Mouse (Mus musculus) embryonic facial prominence, embryonic 10.5 days (tissue): ENCODE measurements at regions not wholly inside any gene's neighbourhood (a gene's known extent, or its start where the extent isn't known, plus 50 kb on each side); places are given as distances from the start of the nearest gene placed in this dataset.

Source experiments
- DNase-seq: peaks from one replicate; pipeline ENCODE4 v3.0.0-alpha.2; 2017; ENCODE audit warnings: low spot score
- H3K27ac ChIP-seq: fragments of 300-500 bp; sonication (generic); replicated peaks from 2 replicates; pipeline ENCODE4 v1.5.1; 2016; ENCODE audit warnings: mild to moderate bottlenecking
- H3K27me3 ChIP-seq: fragments of 300-500 bp; sonication (generic); replicated peaks from 2 replicates; pipeline ENCODE4 v1.6.1; 2016; ENCODE audit warnings: low read depth, mild to moderate bottlenecking; ENCODE audit not compliant: poor library complexity, severe bottlenecking
- H3K36me3 ChIP-seq: fragments of 300-500 bp; sonication (generic); replicated peaks from 2 replicates; pipeline ENCODE4 v1.6.1; 2016; ENCODE audit warnings: mild to moderate bottlenecking, moderate library complexity
- H3K4me1 ChIP-seq: fragments of 300-500 bp; sonication (generic); 2 replicates; pipeline ENCODE4 v1.6.1; 2016
- H3K4me3 ChIP-seq: fragments of 300-500 bp; sonication (generic); 2 replicates; pipeline ENCODE4 v1.5.1; 2016; ENCODE audit warnings: mild to moderate bottlenecking, moderate library complexity
- H3K9me3 ChIP-seq: fragments of 300-500 bp; sonication (generic); 2 replicates; pipeline ENCODE4 v1.6.1; 2016; ENCODE audit warnings: mild to moderate bottlenecking
- WGBS: fragments of 180-500 bp; shearing (Covaris S2); methylation state at CpG from one replicate; pipeline ENCODE4 v1.1.7; 2016; 5-methylcytosine and 5-hydroxymethylcytosine counted together

- H3K4me1 ChIP-seq = peaks cover 49% of the 10 kb centered on the region
- no peak overlapping the region for H3K27ac ChIP-seq
- H3K27me3 ChIP-seq = peaks cover 34% of the 10 kb centered on the region
- 59% methylated on average over 9 of the region's 9 CpGs for WGBS
- no peak overlapping the region for H3K4me3 ChIP-seq
- no peaks in the 10 kb centered on the region; the same call in 1 of the 2 replicates for H3K36me3 ChIP-seq
- no peak for DNase-seq
- H3K9me3 ChIP-seq = peaks cover 9% of the 10 kb centered on the region; the same call in 1 of the 2 replicates
Observed at GRCm38 (mm10) chr13:44580767-44581166, 148.5 kb upstream of the Jarid2 start.

GRCm38 (mm10) chr13:44581947-44582766 lies 147.1 kb upstream of the Jarid2 start:
- H3K4me1 ChIP-seq = peaks cover 49% of the 10 kb centered on the region
- peak overlapping the region; percentile 1 for H3K27ac ChIP-seq
- peaks cover 9% of the 10 kb centered on the region; the same call in 1 of the 2 replicates for H3K9me3 ChIP-seq
- no peaks in the 10 kb centered on the region; the same call in 1 of the 2 replicates for H3K36me3 ChIP-seq
- WGBS = 15% methylated on average over 23 of the region's 23 CpGs
- DNase-seq = peak; percentile 30
- H3K4me3 ChIP-seq = peak overlapping the region; percentile 40
- H3K27me3 ChIP-seq = peaks cover 38% of the 10 kb centered on the region

DNA sequence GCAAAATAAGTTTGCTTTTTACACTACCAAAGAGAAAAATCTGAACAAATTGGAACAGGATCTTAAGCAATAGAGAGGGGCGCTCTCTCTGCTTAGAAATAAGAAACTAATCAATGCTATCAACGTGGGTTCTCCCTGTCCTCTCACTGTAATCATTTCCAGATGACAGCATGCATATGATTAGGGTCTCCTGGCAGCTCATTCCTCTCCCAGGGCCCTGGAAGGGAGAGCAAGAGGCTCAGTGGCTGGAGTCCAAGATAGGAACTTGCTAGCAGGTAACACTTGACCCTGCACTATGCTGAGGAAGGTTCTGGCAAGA lies 146.5 kb upstream of the Jarid2 start:
- DNase-seq = peak; percentile 47
- Histone ChIP-seq H3K27ac (peak overlapping the region; percentile 1; the same call in 1 of the 2 replicates), H3K4me3 (peak overlapping the region; percentile 40), H3K36me3 (no peaks in the 10 kb centered on the region; the same call in 1 of the 2 replicates), H3K9me3 (peaks cover 9% of the 10 kb centered on the region; the same call in 1 of the 2 replicates), H3K27me3 (peaks cover 38% of the 10 kb centered on the region), H3K4me1 (peaks cover 50% of the 10 kb centered on the region)
- WGBS = 5% methylated on average over 2 of the region's 2 CpGs

- H3K27ac ChIP-seq = peak overlapping the region; percentile 30; the same call in 1 of the 2 replicates
- WGBS = 61% methylated on average over 5 of the region's 5 CpGs
Observed at GRCm38 (mm10) chr13:44583614-44584013, 145.7 kb upstream of the Jarid2 start.

GRCm38 (mm10) chr13:44584151-44584550 lies 145.1 kb upstream of the Jarid2 start:
- H3K27ac ChIP-seq = peak overlapping the region; percentile 30; the same call in 1 of the 2 replicates
- no peaks in the 10 kb centered on the region; the same call in 1 of the 2 replicates for H3K36me3 ChIP-seq
- H3K27me3 ChIP-seq = peaks cover 38% of the 10 kb centered on the region
- peaks cover 2% of the 10 kb centered on the region; the same call in 1 of the 2 replicates for H3K9me3 ChIP-seq
- no peak overlapping the region for H3K4me3 ChIP-seq
- 30% methylated on average over 8 of the region's 8 CpGs for WGBS
- no peak for DNase-seq
- H3K4me1 ChIP-seq = peaks cover 51% of the 10 kb centered on the region

More at GRCm38 (mm10) chr13:44583614-44584013, 145.7 kb upstream of the Jarid2 start:
- Histone ChIP-seq H3K9me3 (peaks cover 7% of the 10 kb centered on the region; the same call in 1 of the 2 replicates), H3K27me3 (peaks cover 38% of the 10 kb centered on the region), H3K4me1 (peaks cover 51% of the 10 kb centered on the region), H3K36me3 (no peaks in the 10 kb centered on the region; the same call in 1 of the 2 replicates), H3K4me3 (no peak overlapping the region)
- no peak for DNase-seq

- Histone ChIP-seq H3K9me3 (no peaks in the 10 kb centered on the region), H3K27me3 (peaks cover 38% of the 10 kb centered on the region), H3K27ac (peak overlapping the region; percentile 30; the same call in 1 of the 2 replicates), H3K4me3 (no peak overlapping the region), H3K4me1 (peaks cover 51% of the 10 kb centered on the region), H3K36me3 (no peaks in the 10 kb centered on the region)
- no peak for DNase-seq
- WGBS = 38% methylated on average over 4 of the region's 4 CpGs
Observed at GRCm38 (mm10) chr13:44584551-44584950, 144.7 kb upstream of the Jarid2 start.

DNA sequence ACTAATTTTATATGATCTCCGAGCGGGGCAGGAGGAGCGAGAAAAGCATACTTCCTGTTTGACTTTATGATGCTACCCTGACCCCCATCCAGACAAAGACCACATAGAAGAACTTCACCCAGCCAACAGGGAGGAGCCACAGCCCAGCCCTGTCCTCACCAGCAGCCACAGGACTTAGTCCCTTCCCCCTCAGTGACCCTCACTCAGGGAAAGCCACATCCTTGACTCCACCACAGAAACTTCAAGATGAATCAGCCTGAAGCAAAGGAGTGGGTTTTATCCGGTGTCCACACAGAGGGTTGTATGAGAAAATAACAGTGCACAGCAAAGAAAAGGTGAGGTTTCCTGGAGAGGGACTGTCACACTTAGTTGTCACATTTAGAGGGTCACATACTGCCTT lies 141.4 kb upstream of the Jarid2 start:
- Histone ChIP-seq H3K4me3 (no peak overlapping the region), H3K36me3 (no peaks in the 10 kb centered on the region), H3K27ac (no peak overlapping the region), H3K27me3 (peaks cover 25% of the 10 kb centered on the region), H3K4me1 (peaks cover 25% of the 10 kb centered on the region), H3K9me3 (no peaks in the 10 kb centered on the region)
- whole genome bisulfite sequencing = 54% methylated on average over 4 of the region's 4 CpGs
- no peak for DNase-seq

DNA sequence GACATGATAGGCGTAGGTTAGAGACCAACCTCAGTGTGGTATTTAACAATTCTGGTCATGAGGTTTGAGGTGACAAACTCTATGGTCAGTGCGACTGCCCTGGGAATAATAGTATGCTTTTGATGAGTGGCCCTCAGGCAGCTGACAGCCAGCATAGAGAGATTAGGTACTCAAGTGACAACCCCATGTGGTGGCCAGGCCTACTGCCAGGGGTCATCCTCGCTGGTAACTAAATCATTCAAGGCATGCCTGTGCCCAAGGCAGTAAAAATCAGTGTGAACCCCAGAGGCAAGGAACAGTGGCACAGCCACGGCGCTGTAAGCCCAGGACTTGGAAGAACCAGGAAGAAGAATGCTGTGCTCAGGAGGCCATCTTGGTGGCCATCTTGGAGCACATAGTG lies 134.6 kb upstream of the Jarid2 start:
- no peaks in the 10 kb centered on the region for H3K36me3 ChIP-seq
- no peaks in the 10 kb centered on the region for H3K27me3 ChIP-seq
- DNase-seq = no peak
- H3K4me3 ChIP-seq = no peak overlapping the region
- 85% methylated on average over 5 of the region's 5 CpGs for WGBS
- no peaks in the 10 kb centered on the region; the same call in 1 of the 2 replicates for H3K9me3 ChIP-seq
- no peak overlapping the region for H3K27ac ChIP-seq
- H3K4me1 ChIP-seq = no peaks in the 10 kb centered on the region

DNA sequence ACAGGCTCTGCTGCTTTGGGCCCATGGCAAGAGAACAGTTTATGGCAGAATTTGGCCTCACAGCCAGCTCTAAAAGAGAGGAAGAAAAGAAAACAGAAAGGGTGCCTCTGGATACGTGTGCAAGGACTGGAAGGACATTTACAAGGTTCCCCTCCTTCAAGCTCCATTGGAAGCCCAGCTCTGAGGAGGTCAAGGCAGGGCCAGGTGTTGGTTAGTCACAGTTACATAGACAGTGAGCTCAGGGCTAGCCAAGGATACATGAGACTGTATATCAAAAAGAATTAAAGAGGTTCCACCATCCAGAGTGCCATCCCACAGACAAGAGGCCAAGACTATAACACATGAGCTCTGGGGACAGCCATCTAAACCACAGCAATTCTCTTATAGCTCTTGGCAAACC lies 131.6 kb upstream of the Jarid2 start:
- no peaks in the 10 kb centered on the region for H3K36me3 ChIP-seq
- no peak overlapping the region for H3K4me3 ChIP-seq
- 67% methylated on average over 1 of the region's 1 CpGs for WGBS
- no peak overlapping the region for H3K27ac ChIP-seq
- peaks cover 11% of the 10 kb centered on the region for H3K4me1 ChIP-seq
- DNase-seq = no peak
- peaks cover 23% of the 10 kb centered on the region for H3K27me3 ChIP-seq
- H3K9me3 ChIP-seq = no peaks in the 10 kb centered on the region; the same call in 1 of the 2 replicates

DNA sequence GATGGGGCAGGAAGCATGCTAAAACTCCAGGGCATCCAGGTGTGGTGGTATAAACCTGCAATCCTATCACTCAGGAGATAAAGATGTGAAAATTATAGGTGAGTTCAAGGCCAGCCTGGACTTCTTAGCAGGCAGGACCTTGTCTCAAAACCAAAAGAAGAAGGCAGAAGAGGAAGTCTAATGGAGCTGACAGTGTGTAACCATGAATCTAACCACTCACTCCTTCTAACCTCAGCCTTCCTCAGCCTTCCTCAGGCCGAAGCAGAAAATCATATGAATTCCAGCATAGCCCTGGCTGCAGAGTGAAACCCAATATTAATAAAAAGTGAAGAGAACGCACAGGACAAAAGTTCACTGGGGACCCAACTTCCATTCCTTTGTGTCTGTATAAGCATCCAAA lies 128.2 kb upstream of the Jarid2 start:
- Histone ChIP-seq H3K27ac (no peak overlapping the region), H3K4me1 (peaks cover 14% of the 10 kb centered on the region), H3K27me3 (peaks cover 32% of the 10 kb centered on the region), H3K9me3 (no peaks in the 10 kb centered on the region), H3K4me3 (no peak overlapping the region), H3K36me3 (no peaks in the 10 kb centered on the region)
- no peak for DNase-seq
- 83% methylated on average over 2 of the region's 2 CpGs for WGBS

- H3K9me3 ChIP-seq = no peaks in the 10 kb centered on the region
- WGBS = 29% methylated on average over 6 of the region's 6 CpGs
- no peaks in the 10 kb centered on the region for H3K36me3 ChIP-seq
- no peak for DNase-seq
- peaks cover 32% of the 10 kb centered on the region for H3K27me3 ChIP-seq
- no peak overlapping the region for H3K4me3 ChIP-seq
- no peak overlapping the region for H3K27ac ChIP-seq
- peaks cover 14% of the 10 kb centered on the region for H3K4me1 ChIP-seq
Observed at GRCm38 (mm10) chr13:44602658-44603057, 126.6 kb upstream of the Jarid2 start.

DNA sequence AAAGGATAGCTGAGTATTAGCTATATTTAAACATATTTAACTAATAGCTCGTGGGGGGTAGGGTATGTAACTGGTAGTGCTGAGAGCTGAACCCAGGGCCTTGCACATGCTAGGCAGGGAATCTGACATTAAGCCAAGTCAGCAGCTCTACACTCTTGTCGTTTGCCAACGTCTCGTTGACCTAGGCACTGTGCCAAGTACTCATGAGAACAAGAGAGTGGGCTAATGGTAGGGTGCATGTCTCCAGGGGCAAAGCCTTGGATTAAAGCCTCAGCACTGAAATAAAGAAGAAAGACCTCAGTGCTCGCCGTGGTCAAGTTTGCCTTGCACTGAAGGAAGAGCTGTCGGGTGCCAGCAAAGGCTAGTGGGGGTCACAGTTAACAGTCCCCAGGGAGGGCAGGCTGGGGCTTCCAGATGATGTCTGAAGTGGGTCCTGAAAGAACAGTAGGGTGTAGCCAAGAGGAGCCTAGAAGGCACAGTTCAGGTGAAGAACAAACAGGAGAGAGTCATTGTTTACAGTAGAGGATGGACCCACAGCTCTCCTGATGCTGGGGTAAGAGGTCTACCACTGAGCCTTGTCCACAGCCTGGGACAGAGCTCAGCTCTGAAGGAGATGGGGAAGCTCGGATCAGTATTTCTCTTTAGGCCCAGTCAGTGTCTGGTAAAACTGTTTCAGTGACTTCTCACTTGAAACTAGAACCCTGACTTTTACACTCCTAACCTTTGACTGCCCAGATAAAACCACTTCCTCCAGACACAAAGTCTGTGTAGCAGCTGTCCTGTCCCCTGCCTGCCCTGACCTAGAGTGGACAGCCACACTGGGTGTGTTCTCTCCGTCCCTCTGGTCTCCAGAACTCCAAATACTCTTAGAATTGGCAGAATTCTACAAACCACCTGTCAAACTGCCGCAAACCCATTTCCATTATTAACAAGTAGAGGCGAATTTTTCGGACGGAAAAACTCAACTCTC lies 121.7 kb upstream of the Jarid2 start:
- Histone ChIP-seq H3K9me3 (no peaks in the 10 kb centered on the region), H3K27me3 (0 out of 2 replicates have a peak, but pooled peaks cover 10% of the 10 kb centered on the region), H3K4me3 (no peak overlapping the region), H3K4me1 (peaks cover 13% of the 10 kb centered on the region), H3K27ac (no peak overlapping the region), H3K36me3 (no peaks in the 10 kb centered on the region)
- 90% methylated on average over 13 of the region's 13 CpGs for whole genome bisulfite sequencing
- no peak for DNase-seq
